Mouse (Mus musculus) embryonic facial prominence, embryonic 12.5 days (tissue): ENCODE measurements around the gene Bcat1. TPM values are rescaled to one million over a fixed set of nuclear protein-coding genes. Genes with fewer than 3 reads are reported as not detected.
"Not testable (repeated sequence)": the region's sequence is repeated elsewhere in the genome, so short reads cannot be mapped to it uniquely, and the experiment has no call there.

Experiments used
- ATAC-seq: fragments of 200-750 bp; cut with Nextera tagmentation; 2 replicates; pipeline ENCODE4 v1.8.0; 2017; ENCODE audit not compliant: insufficient number of reproducible peaks, insufficient read depth, low FRiP score, low TSS enrichment
- H3K27ac ChIP-seq: fragments of 300-500 bp; sonication (generic); 2 replicates; pipeline ENCODE4 v1.5.1; 2016; ENCODE audit warnings: mild to moderate bottlenecking
- H3K27me3 ChIP-seq: fragments of 300-500 bp; sonication (generic); 2 replicates; pipeline ENCODE4 v1.6.1; 2016; ENCODE audit warnings: mild to moderate bottlenecking, moderate library complexity
- H3K36me3 ChIP-seq: fragments of 300-500 bp; sonication (generic); 2 replicates; pipeline ENCODE4 v1.6.1; 2016; ENCODE audit warnings: mild to moderate bottlenecking
- H3K4me1 ChIP-seq: fragments of 300-500 bp; sonication (generic); 2 replicates; pipeline ENCODE4 v1.6.1; 2016
- H3K4me2 ChIP-seq: fragments of 300-500 bp; sonication (generic); replicated peaks from 2 replicates; pipeline ENCODE4 v1.6.1; 2016; ENCODE audit warnings: mild to moderate bottlenecking, moderate library complexity
- H3K4me3 ChIP-seq: fragments of 300-500 bp; sonication (generic); 2 replicates; pipeline ENCODE4 v1.5.1; 2016; ENCODE audit warnings: mild to moderate bottlenecking
- H3K9ac ChIP-seq: fragments of 300-500 bp; sonication (generic); 2 replicates; pipeline ENCODE4 v1.6.1; 2016; ENCODE audit warnings: mild to moderate bottlenecking, moderate library complexity
- H3K9me3 ChIP-seq: fragments of 300-500 bp; sonication (generic); 2 replicates; pipeline ENCODE4 v1.6.1; 2016; ENCODE audit warnings: mild to moderate bottlenecking, moderate library complexity
- WGBS: fragments of 180-500 bp; shearing (Covaris S2); methylation state at CpG from one replicate; pipeline ENCODE4 v1.1.7; 2016; 5-methylcytosine and 5-hydroxymethylcytosine counted together
- polyA plus RNA-seq: library from polyadenylated mRNA; unstranded; fragments of >200 nt; fragmentation: Nextera tagmentation; extraction: Ambion mirVana; gene quantifications from 2 replicates; pipeline ENCODE4 v1.2.1, GENCODE M21; 2016

Bcat1 gene
- polyA plus RNA-seq, 1 experiment from 2014 or later: 46.8 TPM

DNA sequence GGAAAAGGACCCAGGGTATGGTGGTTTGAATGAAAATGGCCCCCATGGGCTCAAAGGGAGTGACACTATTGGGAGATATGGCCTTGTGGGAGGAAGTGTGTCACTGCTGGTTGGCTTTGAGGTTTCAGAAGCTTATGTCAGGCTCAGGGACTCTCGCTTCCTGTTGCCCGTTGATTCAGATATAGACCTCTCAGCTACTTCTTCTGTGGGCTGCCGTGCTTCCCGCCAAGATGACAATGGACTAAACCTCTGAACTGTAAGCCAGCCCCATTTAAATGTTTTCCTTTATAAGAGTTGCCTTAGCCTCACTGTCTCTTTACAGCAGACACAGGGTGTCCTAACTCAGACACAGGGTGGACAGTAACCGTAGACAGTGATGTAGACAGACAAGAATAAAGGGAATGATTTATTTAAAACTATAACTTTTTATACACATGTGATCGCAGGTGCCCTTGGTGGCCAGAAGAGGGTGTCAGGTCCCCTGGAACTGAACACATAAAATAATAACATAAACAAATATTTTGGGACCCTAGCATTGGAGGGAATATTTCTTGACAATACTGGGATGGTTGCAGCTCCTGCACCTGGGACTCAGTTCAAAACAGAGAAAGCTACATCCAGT lies 39.6 kb upstream of the Bcat1 start, which contains the start of gene Lrmp:
Gene Lrmp (plus strand): TSS at position 178 of the 622 bp plus-strand sequence.
- H3K4me2 ChIP-seq: 0 out of 2 replicates have a peak within 1 kb of the TSS, but pooled peaks have one; percentile 5
- H3K9ac ChIP-seq: no peak within 1 kb of the TSS
- H3K27ac ChIP-seq: no peak within 1 kb of the TSS
- no peak for ATAC-seq
- no peak within 1 kb of the TSS for H3K4me3 ChIP-seq
- no peaks in the 10 kb centered on the region for H3K36me3 ChIP-seq
- H3K4me1 ChIP-seq: peaks cover 9% of the 10 kb centered on the region
- H3K27me3 ChIP-seq: no peaks in the 10 kb centered on the region
- H3K9me3 ChIP-seq: no peaks in the 10 kb centered on the region
- 73% methylated on average over 6 of the region's 6 CpGs for WGBS

GRCm38 (mm10) chr6:145114561-145114960 lies 38.6 kb upstream of the Bcat1 start:
- Histone ChIP-seq H3K4me1 (peaks cover 7% of the 10 kb centered on the region; the same call in 1 of the 2 replicates), H3K9me3 (no peaks in the 10 kb centered on the region), H3K4me3 (no peak overlapping the region), H3K36me3 (no peaks in the 10 kb centered on the region), H3K4me2 (no peak overlapping the region), H3K9ac (no peak overlapping the region), H3K27me3 (no peaks in the 10 kb centered on the region), H3K27ac (no peak overlapping the region)
- 68% methylated on average over 2 of the region's 2 CpGs for WGBS
- no peak for ATAC-seq

DNA sequence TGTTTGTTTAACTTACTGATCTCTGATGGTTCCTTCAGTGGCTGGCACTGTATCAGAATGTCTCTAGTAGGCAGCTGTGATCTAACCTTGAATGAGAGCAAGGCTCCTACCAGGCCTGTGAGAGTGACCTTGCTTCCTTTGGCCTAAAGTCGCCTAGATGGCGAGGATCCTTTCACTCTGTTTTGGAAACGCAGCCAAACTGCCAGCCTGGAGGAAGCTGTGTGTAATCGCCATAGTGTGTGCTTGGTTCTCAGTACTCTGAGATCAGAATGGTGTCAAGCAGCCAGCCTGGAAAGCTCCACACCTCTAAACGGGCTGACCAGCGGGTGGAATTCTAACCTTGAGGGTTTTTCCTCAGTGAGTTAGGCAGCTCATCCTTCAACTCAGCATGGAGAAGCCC lies 36.9 kb upstream of the Bcat1 start:
- no peak overlapping the region for H3K4me2 ChIP-seq
- H3K27me3 ChIP-seq: no peaks in the 10 kb centered on the region
- H3K4me1 ChIP-seq: peaks cover 7% of the 10 kb centered on the region; the same call in 1 of the 2 replicates
- no peaks in the 10 kb centered on the region for H3K36me3 ChIP-seq
- no peaks in the 10 kb centered on the region for H3K9me3 ChIP-seq
- no peak overlapping the region for H3K27ac ChIP-seq
- no peak for ATAC-seq
- H3K4me3 ChIP-seq: no peak overlapping the region
- no peak overlapping the region for H3K9ac ChIP-seq
- 57% methylated on average over 6 of the region's 6 CpGs for WGBS

GRCm38 (mm10) chr6:145110786-145111185 lies 34.8 kb upstream of the Bcat1 start:
- H3K27me3 ChIP-seq: no peaks in the 10 kb centered on the region
- no peak for ATAC-seq
- H3K9ac ChIP-seq: no peak overlapping the region
- no peaks in the 10 kb centered on the region for H3K4me1 ChIP-seq
- no peaks in the 10 kb centered on the region for H3K36me3 ChIP-seq
- 79% methylated on average over 4 of the region's 4 CpGs for WGBS
- no peak overlapping the region for H3K4me3 ChIP-seq
- no peaks in the 10 kb centered on the region for H3K9me3 ChIP-seq
- H3K27ac ChIP-seq: no peak overlapping the region
- H3K4me2 ChIP-seq: no peak overlapping the region

DNA sequence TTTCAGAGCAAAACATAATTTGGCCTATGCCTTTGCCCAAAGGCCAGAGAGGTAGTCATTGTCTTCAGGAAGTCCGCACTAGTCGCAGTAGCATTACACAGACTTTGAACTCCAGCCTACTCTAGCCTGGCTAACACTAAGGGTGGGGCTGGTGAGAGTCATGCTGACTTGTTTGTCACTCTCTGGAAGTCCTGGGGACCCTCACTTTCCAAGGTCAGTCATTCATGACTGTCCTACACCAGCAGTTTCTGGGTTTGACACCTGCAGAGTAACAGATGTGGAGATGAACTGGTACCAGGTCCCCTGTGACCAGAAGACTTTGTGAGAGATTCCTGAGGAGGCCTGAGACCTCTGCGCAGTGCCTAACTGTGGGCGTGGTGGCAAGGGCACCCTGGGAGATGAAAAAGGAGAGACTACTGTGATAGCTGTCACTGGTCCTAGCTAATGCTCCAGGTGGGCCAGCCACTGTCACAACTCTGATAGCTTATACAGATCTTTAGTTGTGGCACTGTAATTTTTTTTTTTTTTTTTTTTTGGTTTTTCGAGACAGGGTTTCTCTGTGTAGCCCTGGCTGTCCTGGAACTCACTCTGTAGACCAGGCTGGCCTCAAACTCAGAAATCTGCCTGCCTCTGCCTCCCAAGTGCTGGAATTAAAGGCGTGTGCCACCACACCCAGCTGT lies 30.3 kb upstream of the Bcat1 start:
- WGBS: 89% methylated on average over 6 of the region's 6 CpGs
- no peak for ATAC-seq
- Histone ChIP-seq H3K27ac (no peak overlapping the region), H3K27me3 (no peaks in the 10 kb centered on the region), H3K4me3 (no peak overlapping the region), H3K4me1 (no peaks in the 10 kb centered on the region), H3K4me2 (no peak overlapping the region), H3K9me3 (no peaks in the 10 kb centered on the region), H3K9ac (no peak overlapping the region), H3K36me3 (no peaks in the 10 kb centered on the region)

- no peak overlapping the region for H3K9ac ChIP-seq
- H3K4me2 ChIP-seq: no peak overlapping the region
- no peaks in the 10 kb centered on the region for H3K9me3 ChIP-seq
- 93% methylated on average over 10 of the region's 10 CpGs for WGBS
- H3K4me3 ChIP-seq: no peak overlapping the region
- no peaks in the 10 kb centered on the region for H3K4me1 ChIP-seq
- ATAC-seq: no peak
- no peak overlapping the region for H3K27ac ChIP-seq
- no peaks in the 10 kb centered on the region for H3K36me3 ChIP-seq
- no peaks in the 10 kb centered on the region for H3K27me3 ChIP-seq
Observed at GRCm38 (mm10) chr6:145105439-145105838, 29.5 kb upstream of the Bcat1 start.

DNA sequence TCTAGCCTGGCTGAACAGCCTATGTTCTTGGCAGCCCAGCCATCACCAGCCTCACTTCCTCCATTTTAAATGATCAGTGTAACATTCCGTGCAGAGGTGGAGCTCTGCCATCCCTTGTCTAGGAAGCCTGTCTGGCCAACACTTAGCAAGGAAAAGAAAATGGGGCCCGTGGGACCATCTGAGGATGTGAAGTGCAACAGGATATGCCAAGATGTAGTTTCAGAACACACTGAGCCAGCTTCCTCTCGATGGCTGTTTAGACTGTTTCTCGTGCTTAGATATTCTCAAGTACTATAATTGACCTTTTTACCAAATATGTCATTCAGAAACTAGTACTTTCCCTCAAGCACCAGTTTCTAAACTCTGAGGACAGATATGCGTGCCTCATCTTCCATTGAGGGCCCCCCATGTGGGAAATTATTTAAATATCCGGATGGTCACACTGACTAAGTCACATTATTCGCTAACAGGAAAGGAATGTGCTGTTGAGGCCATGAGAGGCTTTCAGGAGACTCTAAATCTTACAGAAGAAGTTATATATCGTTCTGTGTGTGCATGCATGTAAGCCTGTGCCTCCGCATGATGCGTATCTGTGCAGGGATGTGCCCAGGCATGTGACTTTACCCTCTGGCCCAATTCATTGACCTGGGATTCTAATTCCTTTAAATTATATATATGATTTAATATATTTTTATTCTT lies 28.4 kb upstream of the Bcat1 start:
- Histone ChIP-seq H3K9me3 (no peaks in the 10 kb centered on the region), H3K4me1 (no peaks in the 10 kb centered on the region), H3K4me2 (no peak overlapping the region), H3K27ac (no peak overlapping the region), H3K4me3 (no peak overlapping the region), H3K9ac (no peak overlapping the region), H3K27me3 (no peaks in the 10 kb centered on the region), H3K36me3 (no peaks in the 10 kb centered on the region)
- WGBS: 65% methylated on average over 10 of the region's 10 CpGs
- no peak for ATAC-seq

- Histone ChIP-seq H3K36me3 (no peaks in the 10 kb centered on the region), H3K4me1 (no peaks in the 10 kb centered on the region), H3K4me3 (no peak overlapping the region), H3K9ac (no peak overlapping the region), H3K9me3 (no peaks in the 10 kb centered on the region), H3K27ac (no peak overlapping the region), H3K27me3 (no peaks in the 10 kb centered on the region), H3K4me2 (no peak overlapping the region)
- 61% methylated on average over 9 of the region's 9 CpGs for WGBS
- no peak for ATAC-seq
Observed at GRCm38 (mm10) chr6:145100923-145101322, 24.9 kb upstream of the Bcat1 start.

GRCm38 (mm10) chr6:145094431-145094830 lies 18.4 kb upstream of the Bcat1 start:
- Histone ChIP-seq H3K4me2 (no peak overlapping the region), H3K4me1 (no peaks in the 10 kb centered on the region), H3K9ac (no peak overlapping the region), H3K27ac (no peak overlapping the region), H3K9me3 (no peaks in the 10 kb centered on the region), H3K27me3 (no peaks in the 10 kb centered on the region), H3K36me3 (no peaks in the 10 kb centered on the region), H3K4me3 (no peak overlapping the region)
- no peak for ATAC-seq
- 76% methylated on average over 4 of the region's 4 CpGs for WGBS

GRCm38 (mm10) chr6:145093038-145093622 lies 17.1 kb upstream of the Bcat1 start:
- H3K9me3 ChIP-seq, ATAC-seq, H3K36me3 ChIP-seq, H3K4me3 ChIP-seq, H3K27me3 ChIP-seq, H3K27ac ChIP-seq, H3K4me1 ChIP-seq, H3K4me2 ChIP-seq, H3K9ac ChIP-seq: not testable (repeated sequence)
- 53% methylated on average over 7 of the region's 7 CpGs for WGBS

GRCm38 (mm10) chr6:145091998-145092397 lies 16.0 kb upstream of the Bcat1 start:
- H3K9ac ChIP-seq: no peak overlapping the region
- no peak overlapping the region for H3K4me2 ChIP-seq
- no peak overlapping the region for H3K27ac ChIP-seq
- no peak for ATAC-seq
- no peaks in the 10 kb centered on the region for H3K4me1 ChIP-seq
- WGBS: 83% methylated on average over 7 of the region's 7 CpGs
- H3K4me3 ChIP-seq: no peak overlapping the region
- H3K9me3 ChIP-seq: no peaks in the 10 kb centered on the region
- no peaks in the 10 kb centered on the region for H3K27me3 ChIP-seq
- H3K36me3 ChIP-seq: no peaks in the 10 kb centered on the region

- no peaks in the 10 kb centered on the region for H3K4me1 ChIP-seq
- ATAC-seq: no peak
- H3K4me2 ChIP-seq: no peak overlapping the region
- no peak overlapping the region for H3K27ac ChIP-seq
- no peak overlapping the region for H3K4me3 ChIP-seq
- H3K27me3 ChIP-seq: no peaks in the 10 kb centered on the region
- 67% methylated on average over 5 of the region's 5 CpGs for WGBS
- H3K9ac ChIP-seq: no peak overlapping the region
- no peaks in the 10 kb centered on the region for H3K9me3 ChIP-seq
- H3K36me3 ChIP-seq: no peaks in the 10 kb centered on the region
Observed at GRCm38 (mm10) chr6:145090928-145091327, 14.9 kb upstream of the Bcat1 start.
